Mouse (Mus musculus) bone marrow macrophage, adult 2 months (primary cell): Measurements from ENCODE around the gene Rad51b.

Source experiments
- CTCF ChIP-seq: IDR thresholded peaks from 2 replicates; pipeline ENCODE4 v1.5.1; 2012; ENCODE audit warnings: low read depth, mild to moderate bottlenecking, low read length, moderate library complexity
- POLR2A ChIP-seq: IDR thresholded peaks from 2 replicates; pipeline ENCODE4 v1.6.1; 2012; ENCODE audit warnings: mild to moderate bottlenecking, low read depth, low read length, borderline replicate concordance

GRCm38 (mm10) chr12:79848539-79848938 lies 551.5 kb downstream of the Rad51b start:
- TF ChIP-seq POLR2A (no peak), CTCF (no peak)
